Mouse (Mus musculus) cerebellum, postnatal 10 days (tissue): ENCODE measurements at regions not wholly inside any gene's neighbourhood (a gene's known extent, or its start where the extent isn't known, plus 50 kb on each side); places are given as distances from the start of the nearest gene placed in this dataset.
"Not testable (repeated sequence)": the region's sequence is repeated elsewhere in the genome, so short reads cannot be mapped to it uniquely, and the experiment has no call there.

Experiments used
- DNase-seq, 2 experiments: peaks; one replicate each; pipeline ENCODE4 v3.0.0; 2021; ENCODE audit warnings: mixed read lengths in 2 of 2

- not testable (repeated sequence) for DNase-seq
These were observed 104.1 kb downstream of the H2al2a start for GRCm38 (mm10) chr2:17892661-17893060.

- no peak for DNase-seq
These were observed 109.1 kb downstream of the H2al2a start for GRCm38 (mm10) chr2:17887699-17888098.

GRCm38 (mm10) chr2:17882389-17882788 lies 114.4 kb downstream of the H2al2a start:
- DNase-seq = peak in 1 of 2 experiments; percentile 7

- DNase-seq = peak; percentile 28 to 32
These were observed 115.7 kb downstream of the H2al2a start for GRCm38 (mm10) chr2:17880800-17881717.

- no peak for DNase-seq
These were observed 118.9 kb downstream of the H2al2a start for GRCm38 (mm10) chr2:17877901-17878300.

- DNase-seq = no peak
These were observed 119.8 kb downstream of the H2al2a start for GRCm38 (mm10) chr2:17876942-17877341.

- DNase-seq = no peak
These were observed 120.6 kb downstream of the H2al2a start for GRCm38 (mm10) chr2:17876155-17876554.

GRCm38 (mm10) chr2:17870562-17870961 lies 126.2 kb downstream of the H2al2a start:
- DNase-seq = no peak

- DNase-seq = no peak
These were observed 128.6 kb downstream of the H2al2a start for GRCm38 (mm10) chr2:17868145-17868544.

- peak; percentile 45 to 46 for DNase-seq
These were observed 129.4 kb downstream of the H2al2a start for GRCm38 (mm10) chr2:17867341-17867740.

GRCm38 (mm10) chr2:17861765-17862495 lies 130.7 kb upstream of the Nebl start:
- peak; percentile 30 to 39 for DNase-seq

- no peak for DNase-seq
These were observed 129.8 kb upstream of the Nebl start for GRCm38 (mm10) chr2:17860922-17861559.

GRCm38 (mm10) chr2:17859234-17859633 lies 128.0 kb upstream of the Nebl start:
- no peak for DNase-seq

- DNase-seq = no peak
These were observed 127.1 kb upstream of the Nebl start for GRCm38 (mm10) chr2:17858326-17858725.

- no peak for DNase-seq
These were observed 124.5 kb upstream of the Nebl start for GRCm38 (mm10) chr2:17855566-17856264.

- DNase-seq = no peak
These were observed 122.8 kb upstream of the Nebl start for GRCm38 (mm10) chr2:17854088-17854487.

- no peak for DNase-seq
These were observed 122.3 kb upstream of the Nebl start for GRCm38 (mm10) chr2:17853500-17854011.

GRCm38 (mm10) chr2:17852740-17853499 lies 121.7 kb upstream of the Nebl start:
- no peak for DNase-seq

- DNase-seq = no peak
These were observed 119.5 kb upstream of the Nebl start for GRCm38 (mm10) chr2:17850741-17851140.

GRCm38 (mm10) chr2:17849267-17849666 lies 118.0 kb upstream of the Nebl start:
- DNase-seq = peak; percentile 44 to 61

- not testable (repeated sequence) for DNase-seq
These were observed 114.3 kb upstream of the Nebl start for GRCm38 (mm10) chr2:17845447-17846092.
